Mouse (Mus musculus): ENCODE measurements at regions not wholly inside any gene's neighbourhood (a gene's known extent, or its start where the extent isn't known, plus 50 kb on each side); places are given as distances from the start of the nearest gene placed in this dataset.
A peak's percentile ranks its signal among the peaks of the same experiment; 100 is the strongest.

DNA sequence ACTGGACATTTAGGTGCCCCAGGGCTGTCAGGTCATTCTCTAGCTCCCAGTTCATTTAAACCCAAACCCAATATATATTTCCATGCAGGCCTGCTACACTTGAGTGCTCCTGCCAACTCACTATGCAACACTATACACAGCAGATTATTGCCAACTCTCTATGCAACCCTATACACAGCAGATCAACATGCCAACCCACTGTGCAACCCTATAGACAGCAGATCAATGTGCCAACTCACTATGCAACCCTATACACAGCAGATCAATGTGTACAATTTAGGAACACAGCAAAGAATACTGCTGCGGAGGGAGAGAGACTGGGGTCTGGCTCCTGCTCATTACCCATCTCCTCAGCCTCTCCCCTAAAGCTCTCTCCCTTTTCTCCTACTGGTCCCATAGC is 215.7 kb upstream of the Cadm1 start:
- no peaks in the 10 kb centered on the region for H3K9me3 ChIP-seq
- ATAC-seq (ENCODE audit: insufficient number of reproducible peaks, insufficient read depth, low FRiP score, low TSS enrichment, low read depth) = no peak
- WGBS = 83% methylated on average over 1 of the region's 1 CpGs
- no peak overlapping the region for H3K4me2 ChIP-seq
- H3K4me3 ChIP-seq = no peak overlapping the region
- H3K9ac ChIP-seq = no peak overlapping the region
- H3K27ac ChIP-seq = no peak overlapping the region
- H3K4me1 ChIP-seq = no peaks in the 10 kb centered on the region
- no peaks in the 10 kb centered on the region; the same call in 1 of the 2 replicates for H3K27me3 ChIP-seq
- no peaks in the 10 kb centered on the region for H3K36me3 ChIP-seq

DNA sequence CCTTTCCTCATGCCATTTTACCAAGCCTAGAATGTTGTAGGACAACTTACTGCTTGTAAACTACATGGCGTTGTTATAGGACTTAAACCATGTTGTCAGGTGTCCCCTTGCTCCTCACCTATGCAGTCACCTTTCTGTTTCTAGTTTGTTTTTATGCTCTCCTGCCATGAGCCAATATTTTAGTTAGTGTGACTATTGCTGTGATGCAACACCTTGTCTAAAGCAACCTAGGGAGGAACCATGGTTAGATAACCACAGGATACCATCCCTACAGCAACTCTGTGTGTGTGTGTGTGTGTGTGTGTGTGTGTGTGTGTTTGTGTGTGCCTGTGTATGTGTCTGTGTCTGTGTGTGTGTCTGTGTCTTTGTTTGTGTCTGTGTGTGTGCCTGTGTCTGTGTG is 209.6 kb upstream of the Cadm1 start:
- Histone ChIP-seq H3K9ac (no peak overlapping the region), H3K27ac (no peak overlapping the region), H3K4me2 (no peak overlapping the region), H3K9me3 (no peaks in the 10 kb centered on the region), H3K4me1 (peaks cover 17% of the 10 kb centered on the region), H3K36me3 (no peaks in the 10 kb centered on the region), H3K4me3 (no peak overlapping the region), H3K27me3 (no peaks in the 10 kb centered on the region)
- ATAC-seq (ENCODE audit: insufficient number of reproducible peaks, insufficient read depth, low FRiP score, low TSS enrichment, low read depth) = no peak
- 83% methylated on average over 1 of the region's 1 CpGs for WGBS

DNA sequence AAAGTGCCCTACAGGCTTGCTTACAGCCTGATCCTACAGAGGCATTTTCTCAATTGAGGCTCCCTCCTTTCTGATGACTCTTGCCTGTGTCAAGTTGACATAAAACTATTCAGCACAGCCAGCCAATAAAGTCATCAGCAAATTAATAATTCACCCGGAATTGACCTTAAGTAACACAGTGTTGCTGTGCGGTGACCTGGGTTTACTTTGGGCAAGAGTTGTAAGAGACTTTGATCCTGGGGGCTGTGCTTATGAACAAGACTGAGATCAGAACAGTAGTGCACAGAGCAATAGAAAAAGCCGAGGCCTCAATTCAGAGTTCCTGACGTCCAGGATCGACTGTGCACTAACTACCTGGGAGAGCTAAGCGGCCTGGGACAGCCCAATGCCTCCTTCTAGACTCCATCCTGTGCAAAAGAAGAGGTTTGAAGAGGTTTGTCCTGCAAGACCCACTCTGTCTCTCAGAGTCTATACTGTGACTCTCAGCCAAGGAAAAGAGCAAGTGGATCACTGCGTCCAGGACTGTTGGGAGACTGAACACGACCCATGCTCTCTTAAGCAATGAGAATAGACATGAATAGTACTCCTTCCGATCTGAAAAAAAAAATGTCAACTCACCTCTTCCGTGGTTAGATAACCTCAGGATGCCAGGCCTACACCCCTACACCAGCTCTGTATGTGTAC is 208.7 kb upstream of the Cadm1 start:
- no peak for ATAC-seq (ENCODE audit: insufficient number of reproducible peaks, insufficient read depth, low FRiP score, low TSS enrichment, low read depth)
- 86% methylated on average over 10 of the region's 10 CpGs for WGBS
- H3K36me3 ChIP-seq = no peaks in the 10 kb centered on the region
- peaks cover 20% of the 10 kb centered on the region for H3K4me1 ChIP-seq
- H3K9me3 ChIP-seq = no peaks in the 10 kb centered on the region
- H3K4me3 ChIP-seq = no peak overlapping the region
- no peaks in the 10 kb centered on the region for H3K27me3 ChIP-seq
- H3K27ac ChIP-seq = no peak overlapping the region
- no peak overlapping the region for H3K9ac ChIP-seq
- H3K4me2 ChIP-seq = no peak overlapping the region

DNA sequence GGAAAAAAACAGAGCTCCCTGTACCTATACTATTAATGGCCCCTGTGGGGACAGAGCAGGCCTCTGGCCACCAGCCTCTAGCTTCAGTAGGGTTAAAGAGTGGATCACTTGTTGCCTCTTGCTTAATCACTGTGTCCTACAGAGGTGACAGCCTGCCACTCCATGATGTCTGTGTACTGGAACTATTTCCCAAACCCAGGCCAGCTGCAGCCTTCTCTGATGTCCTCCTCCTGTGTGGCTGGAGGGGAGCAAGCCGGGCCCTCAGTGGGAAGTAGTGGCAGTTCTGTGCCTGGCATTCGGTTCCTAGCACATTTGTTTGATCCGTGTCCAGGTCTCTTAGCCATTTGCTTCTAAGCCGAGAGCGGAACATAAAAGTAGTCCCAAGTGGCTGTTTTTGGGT is 207.7 kb upstream of the Cadm1 start:
- Histone ChIP-seq H3K9ac (no peak overlapping the region), H3K4me1 (peaks cover 20% of the 10 kb centered on the region), H3K9me3 (no peaks in the 10 kb centered on the region), H3K4me3 (no peak overlapping the region), H3K36me3 (no peaks in the 10 kb centered on the region), H3K4me2 (no peak overlapping the region), H3K27ac (peak overlapping the region; percentile 62; the same call in 1 of the 2 replicates), H3K27me3 (no peaks in the 10 kb centered on the region)
- WGBS = 63% methylated on average over 5 of the region's 5 CpGs
- ATAC-seq (ENCODE audit: insufficient number of reproducible peaks, insufficient read depth, low FRiP score, low TSS enrichment, low read depth) = no peak

DNA sequence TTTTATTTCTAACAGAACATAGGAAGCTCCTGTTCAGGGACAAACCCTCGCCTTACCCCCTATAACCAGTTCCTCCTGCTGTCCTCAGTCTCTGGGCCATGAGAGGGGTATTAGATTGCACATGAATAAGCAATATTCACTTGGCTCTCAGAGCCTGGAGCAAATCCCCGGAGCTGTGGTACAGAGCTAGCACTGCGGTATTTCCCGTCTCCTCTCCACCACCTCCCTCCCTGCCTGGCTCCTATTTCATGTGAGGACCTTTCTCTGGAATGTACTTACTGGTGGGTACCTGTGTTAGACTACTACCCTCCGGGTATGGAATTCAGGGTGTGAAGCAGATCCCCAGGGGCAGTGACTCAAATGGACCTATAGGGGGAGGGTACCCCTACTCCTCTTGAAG is 206.9 kb upstream of the Cadm1 start:
- Histone ChIP-seq H3K9ac (no peak overlapping the region), H3K27ac (peak overlapping the region; percentile 62; the same call in 1 of the 2 replicates), H3K4me2 (no peak overlapping the region), H3K36me3 (no peaks in the 10 kb centered on the region), H3K4me1 (peaks cover 20% of the 10 kb centered on the region), H3K4me3 (no peak overlapping the region), H3K9me3 (no peaks in the 10 kb centered on the region), H3K27me3 (no peaks in the 10 kb centered on the region)
- 15% methylated on average over 5 of the region's 5 CpGs for WGBS
- peak; percentile 81 for ATAC-seq (ENCODE audit: insufficient number of reproducible peaks, insufficient read depth, low FRiP score, low TSS enrichment, low read depth)

DNA sequence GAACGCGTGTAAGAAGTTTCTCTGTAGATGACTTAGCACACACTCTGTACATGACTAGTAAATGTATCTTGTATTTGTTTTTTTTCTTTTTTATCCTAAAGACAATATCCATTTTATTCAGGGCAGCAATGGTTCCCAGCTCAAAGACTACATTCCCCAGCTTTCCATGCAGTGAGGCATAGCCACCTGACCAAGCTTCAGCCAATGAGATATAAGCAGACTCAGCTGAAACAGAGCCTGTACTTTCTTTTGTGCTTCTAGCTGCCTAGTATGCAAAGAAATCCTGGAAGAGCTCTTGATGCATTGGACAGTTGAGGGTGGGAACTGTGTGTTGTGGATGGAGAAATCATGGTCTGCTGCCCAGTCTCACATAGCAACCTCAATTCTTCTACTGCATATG is 202.4 kb upstream of the Cadm1 start:
- Histone ChIP-seq H3K27me3 (peaks cover 3% of the 10 kb centered on the region; the same call in 1 of the 2 replicates), H3K9me3 (no peaks in the 10 kb centered on the region), H3K27ac (no peak overlapping the region), H3K9ac (no peak overlapping the region), H3K4me3 (no peak overlapping the region), H3K4me1 (peaks cover 19% of the 10 kb centered on the region), H3K4me2 (no peak overlapping the region), H3K36me3 (no peaks in the 10 kb centered on the region)
- ATAC-seq (ENCODE audit: insufficient number of reproducible peaks, insufficient read depth, low FRiP score, low TSS enrichment, low read depth) = no peak
- WGBS = 97% methylated on average over 2 of the region's 2 CpGs

DNA sequence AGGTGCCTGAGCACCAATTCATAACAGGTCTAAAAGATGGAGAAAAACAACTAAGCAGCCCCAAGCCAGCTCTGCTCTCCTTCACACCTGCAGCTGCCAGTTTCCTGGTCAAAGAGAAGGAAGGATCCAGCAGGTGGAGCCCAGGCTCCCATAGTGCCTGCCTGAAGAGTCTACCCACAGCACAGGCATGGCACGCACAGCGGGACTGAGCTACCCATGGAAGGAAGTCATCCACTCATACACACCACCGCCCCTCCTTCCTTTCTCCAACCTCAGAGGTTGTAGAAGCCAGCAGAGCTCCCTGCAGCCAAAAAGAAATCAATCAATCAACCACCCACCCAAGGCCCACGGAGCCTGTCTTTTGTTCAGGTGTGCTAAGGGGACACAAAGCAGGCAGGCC is 197.0 kb upstream of the Cadm1 start:
- peaks cover 3% of the 10 kb centered on the region; the same call in 1 of the 2 replicates for H3K27me3 ChIP-seq
- H3K4me2 ChIP-seq = no peak overlapping the region
- no peak overlapping the region for H3K27ac ChIP-seq
- H3K36me3 ChIP-seq = no peaks in the 10 kb centered on the region
- 57% methylated on average over 4 of the region's 4 CpGs for WGBS
- no peak overlapping the region for H3K4me3 ChIP-seq
- H3K9me3 ChIP-seq = no peaks in the 10 kb centered on the region
- no peak; the same call in 1 of the 2 replicates for ATAC-seq (ENCODE audit: insufficient number of reproducible peaks, insufficient read depth, low FRiP score, low TSS enrichment, low read depth)
- no peak overlapping the region for H3K9ac ChIP-seq
- peaks cover 19% of the 10 kb centered on the region for H3K4me1 ChIP-seq

DNA sequence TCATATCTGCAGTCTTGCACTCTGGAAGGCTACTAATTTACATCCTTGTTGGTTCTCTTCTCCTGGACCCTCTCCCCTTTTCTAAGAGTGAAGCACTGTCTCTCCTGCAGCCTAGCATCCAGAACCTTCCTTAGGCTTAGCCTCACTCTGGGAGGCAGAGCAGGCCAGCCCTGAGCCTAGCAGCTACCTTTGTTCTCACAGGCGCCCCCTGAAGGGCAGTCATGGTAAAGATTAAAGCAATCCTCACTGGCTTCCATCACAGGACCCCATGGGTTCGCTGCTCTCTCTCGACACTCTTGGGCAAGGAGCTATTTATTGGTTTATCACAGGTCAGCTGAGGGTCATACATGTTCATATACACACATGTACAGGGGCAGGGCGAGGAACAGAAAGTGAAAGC is 191.8 kb upstream of the Cadm1 start:
- Histone ChIP-seq H3K9ac (no peak overlapping the region), H3K4me1 (peaks cover 13% of the 10 kb centered on the region), H3K4me2 (no peak overlapping the region), H3K4me3 (no peak overlapping the region), H3K36me3 (no peaks in the 10 kb centered on the region), H3K27ac (no peak overlapping the region), H3K27me3 (no peaks in the 10 kb centered on the region), H3K9me3 (no peaks in the 10 kb centered on the region)
- no peak for ATAC-seq (ENCODE audit: insufficient number of reproducible peaks, insufficient read depth, low FRiP score, low TSS enrichment, low read depth)
- 59% methylated on average over 4 of the region's 4 CpGs for WGBS

DNA sequence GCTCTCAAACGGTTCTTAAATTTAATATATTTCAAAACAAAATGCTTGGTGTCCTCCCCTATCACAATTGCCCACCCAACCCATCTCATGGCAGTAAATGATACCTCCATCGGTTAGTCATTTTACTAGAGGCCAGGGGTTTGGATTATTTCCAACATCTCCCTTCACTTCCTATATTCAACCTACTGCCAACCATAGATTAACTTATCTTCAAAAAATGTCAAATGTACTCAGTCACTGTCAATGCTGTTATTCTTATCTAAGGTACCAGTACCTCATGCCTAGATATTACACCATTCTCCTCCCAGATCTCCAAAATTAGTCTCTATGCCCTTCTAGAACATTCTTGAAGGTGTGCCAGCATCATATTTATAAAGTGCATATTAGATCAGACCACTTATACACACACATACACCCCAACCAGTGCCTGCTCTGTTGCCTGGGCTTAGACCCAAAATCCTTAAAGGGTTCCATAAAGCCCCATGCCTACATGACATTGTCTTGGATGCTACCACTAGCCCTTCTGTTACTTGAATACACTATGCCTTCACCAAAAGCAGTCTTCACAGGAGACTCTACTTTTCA is 183.4 kb upstream of the Cadm1 start:
- 88% methylated on average over 2 of the region's 2 CpGs for WGBS
- Histone ChIP-seq H3K36me3 (no peaks in the 10 kb centered on the region), H3K27ac (no peak overlapping the region), H3K4me1 (no peaks in the 10 kb centered on the region), H3K4me2 (no peak overlapping the region), H3K9ac (no peak overlapping the region), H3K4me3 (no peak overlapping the region), H3K27me3 (no peaks in the 10 kb centered on the region; the same call in 1 of the 2 replicates), H3K9me3 (no peaks in the 10 kb centered on the region)
- no peak for ATAC-seq (ENCODE audit: insufficient number of reproducible peaks, insufficient read depth, low FRiP score, low TSS enrichment, low read depth)

DNA sequence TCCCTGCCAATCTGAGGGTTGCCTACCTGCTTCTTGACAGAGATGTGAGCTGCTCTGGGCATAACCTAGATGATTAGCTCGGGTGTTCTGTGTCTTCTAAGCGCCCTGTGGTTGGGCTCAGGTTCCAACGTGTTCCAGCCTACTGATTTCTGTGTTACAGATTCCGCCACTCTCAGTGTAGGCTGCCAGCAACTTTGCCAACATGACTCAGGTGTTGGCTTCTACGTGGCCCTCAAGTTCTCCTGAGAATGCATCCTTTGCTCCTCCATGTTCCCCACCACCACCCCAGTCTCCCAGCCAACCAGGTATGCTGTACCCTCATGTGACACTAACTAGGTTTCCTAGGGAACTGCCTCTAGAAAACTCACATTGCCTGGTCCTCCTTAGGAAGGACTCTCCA is 179.7 kb upstream of the Cadm1 start:
- H3K9me3 ChIP-seq = no peaks in the 10 kb centered on the region
- H3K4me1 ChIP-seq = peaks cover 27% of the 10 kb centered on the region
- H3K36me3 ChIP-seq = no peaks in the 10 kb centered on the region
- H3K4me2 ChIP-seq = no peak overlapping the region
- no peaks in the 10 kb centered on the region; the same call in 1 of the 2 replicates for H3K27me3 ChIP-seq
- ATAC-seq (ENCODE audit: insufficient number of reproducible peaks, insufficient read depth, low FRiP score, low TSS enrichment, low read depth) = no peak
- no peak overlapping the region for H3K9ac ChIP-seq
- H3K27ac ChIP-seq = no peak overlapping the region
- no peak overlapping the region for H3K4me3 ChIP-seq
- 63% methylated on average over 5 of the region's 5 CpGs for WGBS

DNA sequence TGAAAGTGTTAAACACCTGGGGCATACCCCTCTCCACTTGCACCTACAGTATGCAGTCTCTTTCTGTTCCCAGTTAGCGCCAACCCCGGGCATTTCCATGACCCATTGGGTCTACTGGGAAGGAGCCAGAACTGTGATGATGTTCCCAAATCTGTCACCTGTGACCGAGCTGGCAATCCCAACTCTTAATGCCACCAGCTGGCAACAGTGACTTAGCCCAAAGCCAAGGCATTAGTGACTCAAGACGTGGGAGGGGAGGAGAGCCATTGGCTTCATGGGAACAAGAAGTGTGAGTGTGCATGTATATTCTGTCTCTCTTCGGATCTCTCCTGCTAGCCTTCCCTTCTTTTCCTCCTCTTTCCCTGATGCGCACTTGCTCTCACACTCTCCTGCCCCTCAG is 178.9 kb upstream of the Cadm1 start:
- 72% methylated on average over 6 of the region's 6 CpGs for WGBS
- Histone ChIP-seq H3K9me3 (no peaks in the 10 kb centered on the region), H3K4me3 (no peak overlapping the region), H3K27ac (no peak overlapping the region), H3K36me3 (no peaks in the 10 kb centered on the region), H3K27me3 (no peaks in the 10 kb centered on the region; the same call in 1 of the 2 replicates), H3K9ac (no peak overlapping the region), H3K4me2 (no peak overlapping the region), H3K4me1 (peaks cover 27% of the 10 kb centered on the region)
- no peak for ATAC-seq (ENCODE audit: insufficient number of reproducible peaks, insufficient read depth, low FRiP score, low TSS enrichment, low read depth)

DNA sequence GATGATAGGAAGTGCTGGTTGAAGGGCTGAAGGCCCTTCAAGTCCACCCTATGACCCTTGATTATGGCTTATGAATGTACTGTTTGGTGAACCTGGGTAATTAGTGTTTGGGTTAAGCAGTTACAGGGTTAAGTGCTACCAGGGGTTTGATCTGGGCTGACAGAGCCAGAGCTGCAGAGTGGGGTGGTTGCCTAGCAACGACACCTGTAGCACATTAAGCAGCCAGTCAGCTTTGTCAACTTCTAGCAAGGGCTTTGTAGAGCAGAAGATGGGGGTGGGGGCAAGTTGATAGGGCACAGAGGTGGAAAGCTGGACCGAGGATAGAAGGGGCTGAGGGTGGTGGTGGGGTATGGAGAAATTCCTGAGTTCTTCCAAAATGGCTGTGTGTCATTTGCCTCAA is 177.0 kb upstream of the Cadm1 start:
- H3K9ac ChIP-seq = no peak overlapping the region
- no peaks in the 10 kb centered on the region for H3K36me3 ChIP-seq
- H3K4me3 ChIP-seq = no peak overlapping the region
- no peaks in the 10 kb centered on the region; the same call in 1 of the 2 replicates for H3K27me3 ChIP-seq
- no peak overlapping the region for H3K27ac ChIP-seq
- H3K4me2 ChIP-seq = no peak overlapping the region; the same call in 1 of the 2 replicates
- H3K9me3 ChIP-seq = no peaks in the 10 kb centered on the region
- ATAC-seq (ENCODE audit: insufficient number of reproducible peaks, insufficient read depth, low FRiP score, low TSS enrichment, low read depth) = no peak
- 2% methylated on average over 2 of the region's 2 CpGs for WGBS
- H3K4me1 ChIP-seq = peaks cover 35% of the 10 kb centered on the region

All from embryonic facial prominence, embryonic 13.5 days (tissue).